In genomic region chr4:106452401-106452800, GRCm38 (mm10) we compare ENCODE assay signal across 29 mouse cellular contexts. TPM values are rescaled to one million over a fixed set of nuclear protein-coding genes. Genes with fewer than 3 reads are reported as not detected.
DNase-seq lines count a peak whose midpoint lies in the region; TF ChIP-seq lines count a peak whose summit lies in the region.
"Had no signal": no experiment of that assay in that cellular context is flagged by ENCODE, and none has a peak within 500 bp of the region (broad histone marks: within the 10 kb centered on the region; RNA-seq: fewer than 3 reads in every experiment).

No protein-coding gene starts in this region.

- no peaks in the 10 kb centered on the region for H3K36me3 ChIP-seq in heart, embryonic 10.5 days
- H3K36me3 ChIP-seq: heart, embryonic 15.5 days; hindbrain, embryonic 13.5 days had no signal

- no peaks in the 10 kb centered on the region for H3K9me3 ChIP-seq in heart, embryonic 10.5 days
- H3K9me3 ChIP-seq: forebrain, embryonic 10.5 days; heart, embryonic 15.5 days; hindbrain, embryonic 10.5 days; hindbrain, embryonic 13.5 days; intestine, embryonic 15.5 days had no signal

- no peaks in the 10 kb centered on the region for H3K27me3 ChIP-seq in heart, embryonic 10.5 days (ENCODE audit: insufficient read depth, poor library complexity, severe bottlenecking)
- H3K27me3 ChIP-seq: heart, embryonic 15.5 days; hindbrain, embryonic 13.5 days; intestine, embryonic 15.5 days had no signal

- WGBS in heart, embryonic 10.5 days: 39% methylated on average over 7 of the region's 7 CpGs

- H3K4me3 ChIP-seq in heart, embryonic 10.5 days: no peak overlapping the region
- H3K4me3 ChIP-seq in layer of hippocampus, adult 2 months: no peak overlapping the region
- H3K4me3 ChIP-seq: forebrain, embryonic 10.5 days; heart, embryonic 15.5 days; hindbrain, embryonic 10.5 days; hindbrain, embryonic 13.5 days; intestine, embryonic 15.5 days had no signal

- intact Hi-C loops in left cerebral cortex, postnatal 10 days (cut with DNase I): no loop called here

- peaks cover 29% of the 10 kb centered on the region for H3K4me1 ChIP-seq in heart, embryonic 10.5 days
- H3K4me1 ChIP-seq: forebrain, embryonic 10.5 days; hindbrain, embryonic 13.5 days; intestine, embryonic 15.5 days had no signal

- H3K27ac ChIP-seq in heart, embryonic 10.5 days: peak overlapping the region; percentile 29; the same call in 1 of the 2 replicates
- no peak overlapping the region for H3K27ac ChIP-seq in layer of hippocampus, adult 2 months
- H3K27ac ChIP-seq: forebrain, embryonic 10.5 days; heart, embryonic 15.5 days; hindbrain, embryonic 10.5 days; hindbrain, embryonic 13.5 days; intestine, embryonic 15.5 days had no signal

- no peak for DNase-seq in heart, embryonic 10.5 days (ENCODE audit: low spot score)
- DNase-seq in heart, adult 9 months (ENCODE audit: low spot score in 2 of 2): no peak
- DNase-seq in left cerebral cortex, adult 9 months (ENCODE audit: low spot score in 2 of 2): peak; percentile 37 to 58
- DNase-seq in left cerebral cortex, postnatal 10 days (ENCODE audit: extremely low spot score in 1 of 2, low spot score in 2 of 2): no peak
- peak; percentile 57 to 83 for DNase-seq in right cerebral cortex, postnatal 10 days (ENCODE audit: low spot score in 2 of 2)
- no peak for DNase-seq in right cerebral cortex, postnatal 4 days
- peak; percentile 70 for DNase-seq in telencephalon, adult 2 months (ENCODE audit: low read depth, low spot score)
- DNase-seq in layer of hippocampus, adult 2 months (ENCODE audit: low spot score in 2 of 2): no peak
- DNase-seq: adrenal gland, adult 8-10 months; adrenal gland, postnatal 25 days; cerebellum, adult 18-20 months; cerebellum, adult 9-10 months; cerebellum, postnatal 14 days; gastrocnemius, postnatal 25 days; heart, adult 18-20 months; heart, postnatal 36 days had no signal

- no peak for TF ChIP-seq CTCF in layer of hippocampus, adult 2 months (conservative IDR thresholded peaks at IDR 0.05)

RNA-seq across cellular contexts. Expression of gene Pcsk9, which starts 11.7 kb away (rescaled TPM):
- polyA plus RNA-seq in heart, embryonic 10.5 days (2016; fragmentation: Nextera tagmentation; extraction: Ambion mirVana): 1.4 and 12.6 TPM in 2 replicates
- total RNA-seq in left cerebral cortex, postnatal 10 days (2021): 1 to 10 TPM; 4.1 to 5.2 TPM
- under 1 TPM; 0.10 TPM for total RNA-seq in layer of hippocampus, adult 2 months (2021)
- total RNA-seq: gastrocnemius, adult 8-10 months; heart, adult 18-20 months; heart, postnatal 36 days had no signal
- polyA plus RNA-seq: activated CD4-positive, CD25-positive, alpha-beta regulatory T cell, adult 4 months; CD4-positive, CD25-positive, alpha-beta regulatory T cell, adult 4 months had no signal

RNA-seq across cellular contexts. Expression of gene Bsnd, which starts 39.7 kb away (rescaled TPM):
- 0.05 TPM in 1 of 2 replicates, not detected in the other for polyA plus RNA-seq in heart, embryonic 10.5 days (2016; fragmentation: Nextera tagmentation; extraction: Ambion mirVana)
- total RNA-seq in left cerebral cortex, postnatal 10 days (2021): not detected
- not detected for total RNA-seq in layer of hippocampus, adult 2 months (2021)
- total RNA-seq: adrenal gland, postnatal 25 days; gastrocnemius, postnatal 25 days; heart, adult 18-20 months; heart, postnatal 36 days had no signal
- polyA plus RNA-seq: activated CD4-positive, CD25-positive, alpha-beta regulatory T cell, adult 4 months; C2C12; CD4-positive, CD25-positive, alpha-beta regulatory T cell, adult 4 months; embryonic facial prominence, embryonic 11.5 days; forebrain, embryonic 10.5 days; forebrain, embryonic 14.5 days; heart, embryonic 11.5 days; heart, embryonic 15.5 days; hindbrain, embryonic 10.5 days; hindbrain, embryonic 13.5 days; hindbrain, embryonic 16.5 days; intestine, embryonic 15.5 days had no signal

Comparison
In these comparisons a context has a peak if more than half of its experiments do, and no peak if none do; other contexts are left out.
1. DNase-seq: peak in left cerebral cortex, adult 9 months (2 of 2), right cerebral cortex, postnatal 10 days (2 of 2) and telencephalon, adult 2 months (single experiment); none in heart, embryonic 10.5 days (single experiment), heart, adult 9 months (0 of 2), left cerebral cortex, postnatal 10 days (0 of 2), right cerebral cortex, postnatal 4 days (single experiment) and layer of hippocampus, adult 2 months (0 of 2).
2. RNA of gene Pcsk9, which starts 11.7 kb away (total RNA-seq): 4.1 to 5.2 TPM in left cerebral cortex, postnatal 10 days; 0.10 TPM in layer of hippocampus, adult 2 months; every median in the first group is over 4 times any median in the second.